Mouse (Mus musculus) layer of hippocampus, adult 9-11 months (tissue): ENCODE measurements around the gene E2f4.

ENCODE experiments used
- DNase-seq: peaks from one replicate; pipeline ENCODE4 v3.0.0; 2022

Gene E2f4

DNA sequence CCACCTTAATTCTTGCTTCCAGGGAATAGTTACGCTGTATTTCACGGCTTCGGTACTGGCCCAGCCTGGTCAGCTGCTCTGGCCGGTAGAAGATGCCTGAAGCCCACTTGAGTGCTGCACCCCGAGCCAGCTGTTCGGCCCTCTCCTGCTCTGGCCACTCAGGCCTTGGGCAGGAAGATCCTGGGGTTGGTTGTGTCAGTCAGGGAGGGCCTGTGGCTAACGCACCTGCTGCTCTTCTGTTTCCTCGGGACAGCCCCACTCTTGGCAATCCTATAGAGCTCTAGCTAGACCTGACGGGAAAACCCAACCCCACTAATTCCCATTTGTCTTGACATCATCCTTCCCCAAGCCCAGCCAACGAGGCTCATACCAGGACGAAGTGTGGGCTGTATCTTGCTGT lies 2.2 kb upstream of the E2f4 start:
- DNase-seq = no peak

DNA sequence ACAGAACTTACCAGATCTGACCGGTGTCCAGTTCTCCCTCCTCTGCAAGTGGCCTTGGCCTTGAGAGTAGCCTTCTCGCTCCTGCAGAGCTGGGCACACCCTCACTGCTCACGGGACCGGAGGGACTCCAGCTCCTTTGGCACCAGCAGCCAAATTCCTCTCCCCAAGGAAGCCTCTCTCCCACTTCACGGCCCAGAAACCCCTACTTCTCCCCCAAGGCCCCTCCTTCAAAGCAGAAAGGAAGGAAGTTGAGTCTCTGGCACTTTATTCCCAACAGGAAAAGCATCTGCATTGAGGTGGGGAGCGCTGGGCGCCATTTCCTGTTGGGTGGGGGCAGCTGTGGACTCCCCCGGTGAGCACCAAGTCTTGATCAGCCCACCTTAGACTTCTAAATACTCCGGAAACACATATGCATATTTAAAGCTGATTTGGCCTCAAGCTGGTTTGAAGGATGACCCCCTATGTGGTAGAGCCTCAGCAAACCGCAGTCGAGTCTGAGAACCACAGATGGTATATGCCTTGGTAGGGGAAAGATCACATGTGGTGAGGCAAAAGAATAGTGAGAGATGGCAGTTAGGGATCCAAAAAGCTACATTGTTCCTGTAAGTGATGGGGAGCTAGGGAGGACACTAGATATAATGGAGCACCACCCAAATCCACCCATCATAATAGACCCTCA lies 1.4 kb upstream of the E2f4 start, which contains the start of gene Exoc3l:
Gene Exoc3l, minus strand, starts transcription at position 207 of the 679 bp plus-strand sequence.
- no peak for DNase-seq

DNA sequence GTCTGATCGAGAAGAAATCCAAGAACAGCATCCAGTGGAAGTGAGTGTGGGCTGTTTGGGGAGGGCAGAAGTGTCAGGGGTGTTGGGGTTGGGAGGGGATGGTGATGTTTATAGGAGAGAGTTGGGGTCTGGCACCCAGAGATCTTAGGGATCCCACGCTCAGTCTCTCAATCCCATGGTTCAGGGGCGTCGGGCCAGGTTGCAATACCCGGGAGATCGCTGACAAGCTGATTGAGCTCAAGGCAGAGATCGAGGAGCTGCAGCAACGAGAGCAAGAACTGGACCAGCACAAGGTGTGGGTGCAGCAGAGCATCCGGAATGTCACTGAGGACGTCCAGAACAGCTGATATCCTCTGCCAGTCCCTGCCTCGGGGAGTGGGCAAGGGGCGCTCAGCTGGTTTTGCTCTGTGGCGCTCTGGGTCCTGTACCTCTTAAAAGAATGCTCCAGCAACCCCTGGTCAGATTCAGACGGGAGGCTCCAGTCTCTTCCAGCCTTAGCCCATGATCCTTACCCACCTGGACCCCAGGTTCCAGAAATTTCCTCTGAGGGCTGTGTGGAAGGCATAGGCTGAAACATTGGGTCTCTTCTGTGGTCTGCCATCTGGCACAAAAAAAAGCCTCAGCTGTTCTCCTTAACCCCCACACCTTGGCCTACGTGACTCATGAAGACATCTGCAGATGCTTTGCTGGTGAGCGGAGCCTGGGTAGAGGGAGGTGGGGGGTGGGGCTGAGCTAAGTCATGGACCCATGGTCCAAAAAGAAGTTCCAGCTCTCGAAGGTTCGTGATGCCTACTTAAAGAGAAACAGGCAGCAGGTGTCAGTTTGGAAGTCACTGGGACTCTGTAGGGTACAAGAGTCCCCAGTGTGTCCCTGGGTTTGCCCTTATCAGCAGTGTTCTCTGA lies 1.1 kb downstream of the E2f4 start:
- DNase-seq = no peak

DNA sequence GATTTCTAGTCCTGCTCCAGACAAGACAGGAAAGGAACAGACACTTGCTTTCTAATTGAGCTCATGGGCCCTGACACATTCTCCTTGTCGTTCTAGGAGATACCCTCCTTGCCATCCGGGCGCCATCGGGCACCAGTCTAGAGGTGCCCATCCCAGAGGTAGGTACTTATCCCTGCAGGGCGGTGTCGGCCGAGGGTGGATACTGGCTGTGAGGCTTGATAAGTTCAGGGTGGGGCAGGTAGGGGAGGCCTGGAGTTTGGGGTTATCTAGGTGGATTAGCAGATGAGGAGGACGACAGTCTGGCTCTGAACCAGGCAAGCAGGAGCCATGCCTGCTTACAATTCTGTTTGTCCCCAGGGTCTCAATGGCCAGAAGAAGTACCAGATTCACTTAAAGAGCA lies 2.5 kb downstream of the E2f4 start:
- no peak for DNase-seq

DNA sequence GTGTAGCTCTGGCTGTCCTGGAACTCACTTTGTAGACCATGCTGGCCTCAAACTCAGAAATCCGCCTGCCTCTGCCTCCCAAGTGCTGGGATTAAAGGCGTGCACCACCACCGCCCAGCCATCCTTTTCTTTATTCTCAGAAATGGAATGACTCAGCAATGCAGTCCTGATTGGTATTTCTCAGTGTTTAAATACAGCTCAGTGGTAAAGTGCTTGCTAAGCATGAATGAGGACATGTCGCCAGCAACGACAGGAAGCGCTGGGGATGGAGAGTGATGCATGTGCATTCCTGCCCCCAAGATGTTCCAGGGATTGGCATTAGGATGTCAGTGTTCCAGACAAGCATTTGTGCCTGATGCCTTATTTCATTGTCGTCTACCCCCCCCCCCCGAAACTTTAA lies 5.9 kb downstream of the E2f4 start:
- no peak for DNase-seq

DNA sequence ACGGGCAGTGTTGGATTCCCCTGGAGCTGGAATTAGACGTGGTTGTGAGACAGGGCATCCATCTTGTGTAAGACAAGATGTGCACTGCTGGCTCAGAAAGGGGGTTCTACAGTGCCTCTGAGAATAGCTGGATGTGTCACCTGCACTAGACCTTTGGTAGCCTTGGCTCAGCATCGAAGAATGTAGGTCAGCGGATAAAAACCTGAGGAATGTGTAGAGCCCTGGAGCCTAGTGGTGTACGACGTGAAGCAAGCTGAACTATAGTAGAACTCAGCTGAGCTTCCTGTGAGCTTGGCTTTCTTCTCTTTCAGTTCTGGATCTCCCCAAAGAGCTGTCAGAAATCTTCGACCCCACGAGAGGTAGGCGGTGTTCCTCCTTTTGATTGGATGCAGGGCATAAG lies 6.4 kb downstream of the E2f4 start:
- no peak for DNase-seq

DNA sequence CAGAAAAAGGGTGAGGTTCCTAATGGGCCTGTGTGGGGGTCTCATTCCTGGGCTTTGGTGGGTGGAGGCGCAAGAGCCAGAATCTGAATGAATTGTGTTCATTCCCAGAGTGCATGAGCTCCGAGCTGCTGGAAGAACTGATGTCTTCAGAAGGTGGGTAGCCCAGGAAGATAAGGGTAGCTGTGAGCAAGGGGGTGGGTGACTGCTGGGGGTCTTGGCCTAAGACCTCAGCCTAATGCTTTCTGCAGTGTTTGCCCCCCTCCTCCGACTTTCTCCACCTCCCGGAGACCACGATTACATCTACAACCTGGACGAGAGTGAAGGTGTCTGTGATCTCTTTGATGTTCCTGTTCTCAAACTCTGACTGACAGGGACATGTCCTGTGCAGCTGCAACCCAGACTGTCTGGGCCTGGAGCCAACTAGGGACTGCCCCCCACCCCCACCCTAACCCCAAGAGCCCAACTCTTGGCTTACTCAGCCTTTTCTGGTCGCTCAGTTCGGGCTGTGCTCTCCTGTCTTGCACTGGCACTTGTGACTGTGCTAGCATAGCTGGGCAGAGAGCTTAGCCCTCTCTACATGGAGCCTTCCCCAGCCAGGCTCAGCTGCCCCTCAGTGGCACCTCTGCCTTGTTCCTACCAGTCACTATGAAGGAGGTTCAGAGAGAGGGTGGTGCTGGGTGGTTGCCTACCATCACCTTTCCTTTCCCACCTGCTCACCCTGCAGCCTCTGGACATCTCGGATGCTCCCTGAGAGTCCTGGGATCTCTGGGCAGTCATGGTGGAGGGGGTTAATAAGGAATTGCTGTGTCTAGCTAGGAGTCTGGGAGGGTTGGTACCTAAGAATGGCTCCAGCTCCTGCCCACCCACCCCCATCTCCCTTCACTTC lies 7.1 kb downstream of the E2f4 start:
- DNase-seq = no peak

DNA sequence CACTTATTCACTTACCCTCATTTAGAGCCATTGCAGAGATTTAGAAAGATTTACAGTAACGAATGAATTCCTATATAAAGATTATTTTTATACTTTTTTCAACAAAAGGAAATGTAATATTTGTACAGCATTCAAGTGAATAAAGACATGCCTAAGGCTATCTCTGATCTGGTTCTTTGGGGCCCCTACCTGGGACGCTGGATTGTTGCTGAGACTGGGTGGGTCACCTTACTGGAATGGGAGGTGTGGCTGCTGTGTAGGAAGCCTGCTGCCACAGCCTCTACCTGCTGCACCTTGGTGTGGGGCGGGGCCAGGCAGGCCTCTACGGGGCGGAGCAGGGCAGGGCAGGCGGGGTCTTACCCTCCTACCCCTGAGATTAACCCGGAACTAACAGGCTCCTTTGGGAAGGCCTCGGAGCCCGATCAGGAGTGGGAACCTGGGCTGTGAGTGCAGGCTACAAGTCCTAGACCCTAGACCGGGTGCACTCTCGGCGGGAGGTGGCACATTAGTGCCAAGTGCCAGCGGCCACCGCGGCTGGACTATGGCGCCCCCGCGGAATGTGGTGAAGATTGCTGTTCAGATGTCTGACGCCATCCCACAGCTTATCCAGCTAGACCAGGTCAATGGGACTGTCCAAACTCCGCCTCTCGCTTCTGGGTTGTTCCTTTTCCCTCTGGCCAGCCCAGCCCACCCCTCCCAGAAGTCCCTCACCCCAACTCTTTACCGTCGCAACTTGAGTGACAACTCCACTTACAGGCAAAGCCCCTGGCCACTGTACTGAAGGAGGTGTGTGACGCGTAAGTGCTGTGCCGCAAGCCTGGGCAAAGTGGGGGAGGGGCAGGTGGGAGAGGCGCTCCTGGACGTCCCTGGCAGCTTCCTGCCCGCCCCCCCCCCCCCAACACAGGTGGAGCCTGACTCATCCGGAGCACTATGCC lies 8.0 kb downstream of the E2f4 start, which contains the start of gene Elmo3:
Gene Elmo3, plus strand, starts transcription at position 391 of the 935 bp plus-strand sequence.
- no peak for DNase-seq

DNA sequence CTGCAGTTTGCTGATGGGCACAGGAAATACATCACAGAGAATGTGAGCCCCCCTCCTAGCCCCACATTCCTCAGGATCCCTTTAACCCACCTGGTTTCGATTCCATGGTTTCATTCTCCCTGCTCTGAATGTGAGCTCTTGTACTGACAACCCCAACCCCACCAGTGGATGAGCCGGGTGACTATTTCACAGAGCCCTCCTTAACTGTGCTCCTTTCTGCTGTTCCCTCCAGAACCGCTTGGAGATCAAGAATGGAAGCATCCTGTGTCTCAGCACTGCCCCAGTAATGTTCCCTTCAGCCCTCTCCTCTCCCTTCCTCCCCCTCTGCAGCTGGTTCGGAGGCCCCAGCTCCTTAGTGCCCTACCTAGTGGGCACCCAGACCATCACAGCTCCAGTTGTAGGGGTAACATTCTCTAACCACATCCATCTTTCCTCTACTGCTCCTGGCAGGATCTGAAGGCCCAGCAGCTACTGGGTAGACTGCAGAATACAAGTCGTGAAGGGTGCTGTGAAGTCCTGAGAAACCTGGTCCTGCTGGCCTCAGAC lies 8.8 kb downstream of the E2f4 start:
- DNase-seq = no peak

DNA sequence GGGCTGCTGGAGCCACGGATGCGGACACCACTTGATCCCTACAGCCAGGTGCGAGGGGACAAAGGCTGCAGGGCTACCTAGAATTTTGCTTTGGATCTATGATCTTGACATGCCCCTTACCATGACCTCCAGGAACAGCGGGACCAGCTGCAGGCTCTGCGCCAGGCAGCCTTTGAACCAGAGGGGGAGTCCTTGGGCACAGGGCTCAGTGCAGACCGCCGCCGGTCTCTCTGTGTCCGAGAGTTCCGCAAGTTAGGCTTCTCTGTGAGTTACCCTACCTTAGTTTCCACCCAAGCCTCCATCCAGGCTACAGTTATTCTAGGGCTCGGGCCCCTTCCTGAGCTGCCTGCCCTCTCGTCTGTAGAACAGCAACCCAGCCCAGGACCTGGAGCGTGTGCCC lies 10.2 kb downstream of the E2f4 start:
- no peak for DNase-seq

DNA sequence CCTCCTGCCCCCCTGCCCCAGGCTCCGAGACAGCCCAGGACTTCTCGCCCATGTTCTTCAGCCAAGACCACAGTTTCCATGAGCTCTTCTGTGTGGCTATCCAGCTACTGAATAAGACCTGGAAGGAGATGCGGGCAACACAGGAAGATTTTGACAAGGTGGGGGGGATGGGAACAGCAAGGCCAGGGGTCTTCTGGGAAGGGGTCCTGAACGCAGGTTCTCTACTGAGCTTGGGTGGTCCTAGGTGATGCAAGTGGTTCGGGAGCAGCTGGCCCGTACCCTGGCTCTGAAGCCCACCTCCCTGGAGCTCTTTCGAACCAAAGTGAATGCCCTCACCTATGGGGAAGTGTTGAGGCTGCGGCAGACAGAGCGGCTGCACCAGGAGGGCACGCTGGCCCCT lies 11.0 kb downstream of the E2f4 start:
- no peak for DNase-seq

DNA sequence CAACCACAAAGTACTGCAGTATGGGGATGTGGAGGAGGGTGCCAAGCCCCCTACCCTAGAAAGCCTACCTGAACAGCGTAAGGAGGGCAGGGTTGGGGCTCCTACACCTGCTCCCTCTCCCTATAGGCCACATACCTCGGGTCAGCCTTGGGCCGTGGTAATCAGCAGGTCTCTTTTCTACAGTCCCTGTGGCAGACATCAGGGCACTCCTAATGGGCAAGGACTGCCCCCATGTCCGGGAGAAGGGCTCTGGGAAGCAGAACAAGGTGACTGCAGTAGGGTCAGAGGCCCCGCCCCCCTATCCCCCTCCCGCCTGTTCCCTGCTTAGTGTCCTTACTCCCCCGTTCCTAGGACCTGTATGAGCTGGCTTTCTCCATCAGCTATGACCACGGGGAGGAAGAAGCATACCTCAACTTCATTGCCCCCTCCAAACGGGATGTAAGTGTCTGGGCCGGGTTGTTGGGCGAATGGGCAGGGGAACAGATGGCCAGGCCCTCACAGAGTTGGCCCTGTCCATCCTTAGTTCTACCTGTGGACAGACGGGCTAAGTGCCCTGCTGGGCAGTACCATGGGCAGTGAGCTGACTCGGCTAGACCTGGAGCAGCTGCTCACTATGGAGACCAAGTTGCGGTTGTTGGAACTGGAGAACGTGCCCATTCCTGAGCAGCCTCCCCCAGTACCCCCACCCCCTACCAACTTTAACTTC lies 11.8 kb downstream of the E2f4 start:
- no peak for DNase-seq

DNA sequence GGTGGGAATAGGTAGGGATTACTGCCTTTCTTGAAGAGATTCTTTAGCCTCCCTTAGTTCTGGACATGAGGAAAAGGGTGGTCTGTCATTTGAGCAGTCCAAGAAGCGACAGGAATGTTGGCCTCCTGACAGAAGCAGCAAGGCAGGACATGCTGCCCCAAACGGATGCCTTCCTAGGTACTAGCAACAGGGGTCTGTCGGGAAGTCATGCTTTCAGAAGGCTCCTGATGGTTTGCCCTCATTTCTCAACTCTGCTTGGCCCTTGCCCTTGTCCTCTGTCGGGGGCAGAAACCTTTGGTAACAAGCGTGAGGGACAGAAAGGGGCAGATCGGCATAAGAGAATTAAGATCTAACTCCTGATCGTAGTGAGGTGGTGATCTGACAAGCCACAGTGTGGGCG lies 12.7 kb downstream of the E2f4 start:
- DNase-seq = no peak

DNA sequence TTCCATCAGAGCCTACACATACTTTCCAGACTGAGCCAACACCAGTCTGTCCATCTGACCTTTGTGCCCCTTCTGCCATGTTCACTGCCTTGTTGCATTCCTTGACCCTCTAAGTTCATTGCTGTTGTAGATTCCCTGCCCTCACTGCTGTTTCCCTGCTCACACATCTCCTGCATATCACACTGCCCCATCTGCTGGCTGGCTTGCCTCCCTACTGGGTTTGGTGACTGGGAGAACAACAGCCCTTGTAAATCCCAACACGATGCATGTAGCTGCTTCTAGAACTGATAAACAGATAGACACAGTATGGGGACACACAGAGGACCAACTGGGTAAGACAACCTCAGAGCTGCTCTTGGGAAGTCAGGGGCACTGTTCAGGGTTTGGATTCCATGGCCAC lies 14.3 kb downstream of the E2f4 start:
- DNase-seq = no peak

DNA sequence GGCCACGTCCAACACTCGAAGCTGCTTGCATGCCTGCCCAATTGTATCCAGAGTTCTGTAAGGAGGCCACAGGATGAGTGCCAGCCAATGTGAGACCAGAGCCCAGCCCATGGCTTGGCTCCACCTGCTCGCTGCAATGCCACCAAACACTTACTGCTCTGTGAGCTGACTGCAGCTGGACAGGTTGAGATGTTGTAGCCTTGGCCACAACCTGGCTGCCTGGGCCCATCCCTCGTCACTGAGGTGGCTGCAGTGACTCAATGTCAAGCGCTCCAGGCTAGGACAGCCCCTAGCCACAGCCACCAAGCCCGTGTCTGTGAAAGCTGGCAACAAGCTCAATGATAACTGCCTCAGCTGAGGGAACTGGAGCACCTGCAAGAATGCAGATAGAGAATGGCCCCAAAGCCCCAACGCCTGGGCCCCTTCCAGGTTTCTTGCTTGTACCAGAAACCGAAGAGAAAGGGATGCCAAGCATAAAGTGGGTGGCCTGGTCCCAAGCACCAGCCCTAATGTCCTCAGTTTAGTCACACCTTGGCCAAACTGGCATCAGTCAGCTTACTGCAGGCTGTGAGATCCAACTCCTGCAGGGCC lies 15.5 kb downstream of the E2f4 start:
- no peak for DNase-seq

DNA sequence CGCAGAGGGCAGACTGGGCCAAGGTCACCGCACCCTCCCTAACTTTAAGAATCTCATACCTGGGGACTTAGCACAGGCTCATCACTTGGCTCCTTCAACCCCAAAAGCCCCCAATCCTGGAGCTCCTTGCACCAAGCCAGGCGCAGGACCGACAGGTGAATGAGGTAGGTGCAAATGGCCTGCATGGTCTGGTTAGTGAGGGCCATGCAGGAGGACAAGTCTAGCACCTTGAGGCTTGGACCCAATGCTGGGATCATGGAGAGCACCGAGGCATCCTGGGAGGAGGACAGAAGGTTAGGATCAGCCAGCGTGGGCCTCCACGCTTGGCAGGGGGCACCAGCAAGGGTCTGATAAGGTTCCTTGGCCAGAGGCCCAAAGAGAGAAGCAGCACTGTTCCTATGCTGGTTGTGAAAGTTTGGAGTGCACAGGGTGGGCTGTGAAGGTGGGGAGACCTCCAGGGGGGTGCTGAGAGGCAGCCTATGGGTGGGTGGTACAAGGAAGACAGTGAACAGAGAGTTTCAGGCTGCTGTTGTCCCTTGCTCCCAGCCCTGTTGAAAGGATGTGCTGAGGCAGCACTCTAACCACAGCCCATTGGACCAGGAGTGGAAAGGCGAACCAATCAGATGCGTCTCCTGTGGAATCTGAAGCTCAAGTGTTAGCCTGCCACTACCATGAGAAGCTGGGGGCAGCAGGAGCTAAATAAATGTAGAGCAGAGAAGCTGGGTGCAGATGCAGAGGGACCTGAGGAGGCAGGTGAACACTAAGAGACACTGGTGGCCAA lies 16.3 kb downstream of the E2f4 start:
- no peak for DNase-seq

DNA sequence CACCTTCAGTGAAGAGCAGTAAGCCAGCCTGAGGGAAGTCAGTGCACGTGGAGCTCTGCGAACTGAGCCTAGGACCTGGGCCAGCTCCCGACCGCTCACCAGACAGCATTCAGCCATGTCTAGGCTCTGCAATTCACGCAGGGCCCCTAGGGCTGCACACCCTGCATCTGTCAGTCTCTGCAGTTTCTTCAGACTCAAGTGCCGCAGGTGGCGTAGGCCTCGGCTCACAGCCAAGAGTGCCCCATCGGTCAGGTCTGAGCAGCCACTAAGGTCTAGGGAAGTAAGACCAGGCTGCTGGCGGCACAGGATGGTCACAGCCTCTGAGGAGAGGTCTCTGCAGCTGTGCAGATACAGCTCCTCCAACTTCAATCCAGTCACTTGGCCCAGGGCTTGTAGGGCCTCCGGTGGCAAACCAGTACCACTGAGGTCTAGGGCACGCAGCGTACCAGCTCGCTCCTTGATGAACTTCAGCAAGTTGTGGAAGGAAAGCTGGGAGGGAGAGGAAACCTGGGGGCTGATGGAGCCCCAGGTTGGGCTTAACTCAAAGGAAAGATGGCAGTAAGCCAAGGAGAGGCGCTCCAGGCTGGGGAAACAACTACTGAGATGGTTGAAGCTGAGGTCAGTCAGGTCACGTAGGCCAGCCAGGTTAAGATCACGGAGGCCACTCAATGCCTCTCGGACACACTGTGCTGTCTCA lies 17.8 kb downstream of the E2f4 start:
- DNase-seq = no peak

DNA sequence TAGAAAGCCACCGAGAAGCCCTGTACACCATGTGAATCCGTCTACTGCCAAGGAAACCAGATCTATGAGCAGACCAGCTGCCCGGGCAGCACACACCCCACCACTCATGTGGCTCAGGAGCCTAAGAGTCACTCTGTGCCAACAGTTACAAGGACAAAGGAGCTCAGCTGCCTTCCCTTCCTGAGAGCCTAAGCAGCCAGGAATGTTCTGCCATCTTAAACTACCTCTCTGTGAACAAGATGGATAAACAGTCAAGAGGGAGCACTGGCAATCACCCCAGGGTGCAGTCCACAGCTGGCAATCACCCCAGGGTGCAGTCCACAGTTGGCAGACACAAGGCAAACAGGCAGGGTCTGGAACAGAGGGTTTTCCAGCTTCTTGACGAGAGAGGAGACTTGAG lies 20.5 kb downstream of the E2f4 start:
- no peak for DNase-seq

DNA sequence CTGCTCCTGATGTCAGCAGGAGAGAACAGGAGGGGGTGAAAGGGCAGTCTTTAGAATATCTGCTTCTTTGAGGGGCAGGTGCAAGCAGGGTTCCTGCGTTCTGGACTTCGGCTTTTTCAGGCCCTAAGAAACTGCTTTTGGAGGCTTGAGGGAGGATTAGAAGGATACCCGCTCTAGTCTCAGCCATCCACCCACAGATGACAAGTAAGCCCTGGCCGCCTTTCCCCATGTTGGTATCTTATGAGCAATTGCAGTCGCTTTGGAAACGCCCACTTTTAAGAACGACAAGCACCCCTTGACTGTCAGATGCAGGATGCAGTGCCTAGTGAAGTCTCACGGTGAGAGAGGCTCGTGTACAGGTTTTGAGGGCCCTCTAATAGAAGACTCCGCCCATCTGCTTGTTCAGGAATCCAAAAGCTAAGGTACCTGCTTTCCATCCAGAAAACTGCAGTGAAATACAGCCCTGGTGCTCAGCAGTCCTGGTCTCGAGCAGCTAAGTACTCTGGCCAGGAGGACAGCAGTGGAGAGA lies 21.3 kb downstream of the E2f4 start:
- DNase-seq = no peak
